Mouse (Mus musculus): Measurements from ENCODE around the gene Olfml3.

Gene Olfml3

GRCm38 (mm10) chr3:103739329-103739728, 1.5 kb upstream of the Olfml3 start, which contains the start of gene Gm10964:
Gene Gm10964 (plus strand): TSS chr3:103739366.
- DNase-seq (ENCODE audit: low read depth) = no peak

DNA sequence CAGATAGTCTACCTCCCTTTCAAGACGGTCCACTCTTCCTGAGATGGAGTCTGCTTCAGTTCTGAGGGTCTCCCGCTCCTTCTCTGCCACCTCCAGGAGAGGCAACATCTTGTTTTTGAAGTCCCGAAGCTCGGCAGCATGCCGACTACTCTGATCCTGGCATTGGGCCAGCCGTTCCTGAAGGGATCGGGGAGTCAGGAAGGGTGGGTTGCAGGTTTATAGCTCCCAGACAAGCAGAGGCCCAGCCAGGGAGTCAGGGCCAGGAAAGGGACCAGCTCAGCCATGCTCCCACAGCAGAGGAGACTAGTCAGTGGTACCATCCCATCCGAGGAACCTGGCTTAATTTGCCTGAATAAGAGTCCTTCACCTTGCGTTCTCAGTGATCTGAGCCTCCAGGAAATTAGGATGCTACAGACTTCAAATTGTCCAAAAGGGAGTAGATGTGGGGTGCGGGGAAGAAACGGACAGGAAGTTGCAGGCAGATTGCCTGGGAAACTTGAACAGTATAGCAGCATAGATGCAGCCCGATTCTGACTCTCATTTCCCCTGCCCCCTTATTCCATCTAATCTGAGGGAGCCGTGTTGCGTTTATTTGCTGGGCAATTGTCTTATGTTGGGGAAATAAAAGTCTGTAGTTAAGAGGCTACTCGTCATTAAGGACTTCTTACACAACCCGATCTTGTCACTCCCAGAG, 593 bp downstream of the Olfml3 start:
- DNase-seq (ENCODE audit: low read depth) = no peak

GRCm38 (mm10) chr3:103735776-103736600, 1.8 kb downstream of the Olfml3 start:
- no peak for DNase-seq (ENCODE audit: low read depth)

DNA sequence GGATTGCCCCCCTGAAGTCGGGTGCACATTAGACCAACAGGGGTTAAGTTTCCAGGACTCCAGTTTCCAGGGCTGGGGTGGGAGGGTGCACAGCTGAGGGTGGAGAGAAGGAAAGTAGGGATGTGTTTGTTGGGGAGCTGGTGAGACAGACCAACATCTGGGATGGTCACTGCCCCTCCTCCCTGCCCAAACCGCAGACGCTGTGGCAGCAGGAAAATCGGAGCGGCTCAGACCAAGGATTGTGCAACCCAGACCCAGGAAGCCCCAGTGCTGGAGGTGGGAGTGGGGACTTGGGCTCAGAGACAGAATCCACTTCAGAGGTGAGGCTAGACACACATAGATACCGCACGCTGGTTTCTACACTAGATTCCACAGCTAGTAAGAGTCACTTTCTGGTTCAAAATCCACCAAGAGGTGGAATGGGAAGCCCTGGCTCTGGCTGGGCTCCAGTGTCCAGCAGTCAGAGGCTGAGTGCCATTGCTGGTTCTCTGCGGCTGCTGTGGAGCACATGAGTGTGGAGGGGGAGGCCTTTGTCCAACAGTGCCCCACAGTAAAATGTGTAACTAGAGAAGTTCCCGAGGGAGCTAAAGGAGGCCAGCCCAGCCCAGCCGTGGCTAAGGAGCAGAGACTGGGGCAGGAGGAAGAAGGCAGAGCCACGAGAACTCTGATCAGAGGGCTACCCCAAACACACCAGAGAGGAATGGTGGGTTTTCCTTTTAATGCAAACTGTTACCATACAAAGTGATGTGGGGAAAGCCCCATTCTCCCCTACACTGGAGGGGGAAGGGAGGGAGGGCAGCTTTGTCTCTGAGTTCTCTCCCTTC, 2.9 kb downstream of the Olfml3 start:
- DNase-seq (ENCODE audit: low read depth) = no peak

- no peak for DNase-seq (ENCODE audit: low read depth)
Measured at GRCm38 (mm10) chr3:103733799-103734695, 3.8 kb downstream of the Olfml3 start.

DNA sequence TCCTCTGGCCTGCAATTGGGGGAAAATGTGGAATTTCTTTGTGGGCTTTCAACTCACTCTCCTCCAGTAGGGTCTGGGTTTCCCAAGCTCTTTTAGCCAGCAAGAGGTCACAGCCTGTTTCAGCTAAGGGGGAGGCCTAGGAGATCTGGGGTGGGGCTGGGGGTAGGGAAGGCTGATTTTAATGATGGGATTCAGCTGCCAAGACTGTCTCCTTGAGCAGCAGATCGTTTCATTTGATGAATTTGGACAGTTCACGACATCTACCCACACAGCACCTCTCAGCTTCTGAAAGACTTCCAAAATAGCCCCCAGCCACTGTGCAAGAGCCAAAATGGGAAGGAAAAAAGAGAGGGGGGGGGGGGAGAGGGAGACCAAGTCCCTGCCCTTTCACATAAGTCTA, 4.6 kb downstream of the Olfml3 start:
- DNase-seq (ENCODE audit: low read depth) = no peak

DNA sequence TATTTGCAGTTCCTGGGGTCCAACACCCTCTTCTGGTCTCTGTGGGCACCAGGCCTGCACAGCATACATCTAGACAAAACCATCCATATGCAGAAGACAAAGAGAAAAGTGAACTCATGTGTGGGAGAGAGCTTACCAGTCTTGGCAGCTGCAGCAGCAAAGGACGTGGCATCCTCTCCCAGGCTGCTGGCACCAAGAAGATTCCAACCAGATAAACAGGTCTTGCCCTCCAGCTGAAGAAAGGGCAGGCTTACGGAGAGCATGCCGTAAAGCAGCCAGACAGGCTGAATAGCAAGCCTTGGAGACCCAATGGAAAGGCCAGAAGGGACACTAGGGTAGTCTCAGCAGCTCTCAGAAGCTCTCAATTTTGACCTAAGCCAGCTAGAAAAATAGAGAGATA, 5.7 kb downstream of the Olfml3 start:
- DNase-seq (ENCODE audit: low read depth) = no peak

GRCm38 (mm10) chr3:103729850-103730249, 8.0 kb downstream of the Olfml3 start:
- no peak for DNase-seq (ENCODE audit: low read depth)

GRCm38 (mm10) chr3:103727813-103728326, 9.9 kb downstream of the Olfml3 start:
- no peak for DNase-seq (ENCODE audit: low read depth)

- no peak for DNase-seq (ENCODE audit: low read depth)
Measured at GRCm38 (mm10) chr3:103726642-103727041, 11.2 kb downstream of the Olfml3 start.

- DNase-seq (ENCODE audit: low read depth) = no peak
Measured at GRCm38 (mm10) chr3:103724137-103724536, 13.7 kb downstream of the Olfml3 start.

- no peak for DNase-seq (ENCODE audit: low read depth)
Measured at GRCm38 (mm10) chr3:103718728-103719127, 19.1 kb downstream of the Olfml3 start.

DNA sequence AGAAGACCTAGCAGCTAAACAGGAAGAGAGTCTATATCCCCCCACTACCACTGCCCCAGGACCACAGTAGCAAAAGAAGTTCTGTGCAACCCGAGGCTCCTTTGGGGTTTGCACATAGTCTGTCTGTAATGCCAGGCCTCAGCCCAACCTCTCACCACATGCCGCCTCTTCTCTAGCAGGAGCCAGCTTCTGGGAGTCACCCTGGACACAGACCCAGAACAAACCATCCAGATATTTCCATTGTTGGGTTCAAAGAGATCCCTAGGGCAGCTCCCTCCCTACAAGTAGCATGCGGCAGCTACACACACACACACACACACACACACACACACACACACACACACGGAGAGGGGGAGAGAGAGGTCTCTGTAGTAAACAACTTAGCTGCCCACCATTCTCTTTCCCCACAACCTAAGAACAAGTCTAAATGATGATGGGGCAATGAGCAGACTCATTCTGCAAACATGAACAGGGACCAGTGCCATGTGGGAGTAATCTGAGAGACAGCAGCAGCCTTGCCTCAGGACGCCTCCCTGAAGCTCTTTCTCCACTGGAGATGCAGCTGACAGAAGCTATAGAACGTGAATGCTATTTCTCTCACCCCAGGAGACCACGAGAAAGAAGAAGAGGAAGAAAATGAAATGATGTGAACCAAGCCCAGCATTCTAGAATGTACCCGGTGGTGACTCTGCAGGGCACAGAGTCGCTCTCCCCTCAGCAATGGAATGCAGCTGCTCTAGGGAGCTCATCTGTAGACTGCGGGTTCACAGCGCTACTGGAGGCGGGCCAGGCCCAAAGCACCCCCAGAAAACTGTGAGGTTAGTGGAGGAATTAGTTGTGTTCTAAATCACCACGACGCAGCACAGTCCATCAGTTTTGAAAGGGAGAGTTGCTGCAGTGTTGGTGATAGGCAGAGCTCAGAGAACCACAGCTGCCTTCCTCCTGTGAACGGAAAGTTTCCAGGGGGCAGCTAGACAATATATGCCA, 20.7 kb downstream of the Olfml3 start:
- DNase-seq (ENCODE audit: low read depth) = no peak

DNA sequence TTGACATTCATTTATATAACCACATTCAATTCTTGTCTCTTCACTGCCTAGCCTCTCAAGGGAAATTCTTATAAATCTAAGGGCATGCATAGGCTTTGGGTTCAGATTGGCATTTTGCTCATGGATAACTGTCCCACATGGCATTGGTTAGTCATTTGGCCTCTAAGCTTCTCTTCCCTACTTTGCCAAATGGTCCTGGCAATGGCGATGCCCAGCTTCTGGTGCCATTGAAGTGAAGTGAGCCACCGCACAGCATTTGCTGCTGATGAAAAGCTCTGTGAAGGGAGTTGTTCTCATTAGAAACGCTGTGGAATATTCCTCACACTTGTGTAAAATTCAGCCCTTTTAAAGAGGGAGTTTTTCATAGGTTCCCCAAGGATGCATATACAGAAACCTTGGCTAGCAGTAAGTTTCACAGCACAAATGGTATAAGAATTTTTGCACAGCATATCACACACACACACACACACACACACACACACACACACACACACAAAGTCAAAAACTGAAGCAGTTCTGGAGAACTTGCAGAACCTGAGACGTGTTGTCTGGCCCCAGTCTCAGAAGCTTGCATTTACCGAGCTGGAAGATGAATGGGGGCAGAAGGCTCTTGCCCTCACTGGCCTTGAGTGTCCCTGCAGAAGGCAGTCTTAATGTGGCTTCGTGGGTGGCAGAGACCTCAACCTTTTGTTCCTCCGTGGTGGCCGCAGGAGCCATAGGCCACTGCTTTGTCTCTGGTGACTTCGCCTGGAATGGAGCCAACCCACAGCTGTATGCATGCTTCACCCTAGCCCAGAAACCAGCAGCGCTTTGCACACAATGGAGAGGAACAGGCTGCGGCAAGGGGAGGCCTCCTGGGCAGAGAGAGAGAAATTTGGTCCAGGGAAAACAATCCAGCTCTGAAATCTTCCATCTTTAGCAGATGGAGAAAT, 21.8 kb downstream of the Olfml3 start:
- no peak for DNase-seq (ENCODE audit: low read depth)

GRCm38 (mm10) chr3:103714942-103715341, 22.9 kb downstream of the Olfml3 start:
- DNase-seq (ENCODE audit: low read depth) = no peak

GRCm38 (mm10) chr3:103714236-103714875, 23.4 kb downstream of the Olfml3 start:
- DNase-seq (ENCODE audit: low read depth) = no peak

- no peak for DNase-seq (ENCODE audit: low read depth)
Measured at GRCm38 (mm10) chr3:103712196-103712595, 25.6 kb downstream of the Olfml3 start.

GRCm38 (mm10) chr3:103709470-103710040, 28.2 kb downstream of the Olfml3 start:
- DNase-seq (ENCODE audit: low read depth) = no peak

All from c-Kit-positive CD71-negative TER-119-negative erythroid progenitor cells, embryonic 14.5 days (primary cell).